Mouse (Mus musculus): ENCODE measurements around the gene Lamp2.

DNA sequence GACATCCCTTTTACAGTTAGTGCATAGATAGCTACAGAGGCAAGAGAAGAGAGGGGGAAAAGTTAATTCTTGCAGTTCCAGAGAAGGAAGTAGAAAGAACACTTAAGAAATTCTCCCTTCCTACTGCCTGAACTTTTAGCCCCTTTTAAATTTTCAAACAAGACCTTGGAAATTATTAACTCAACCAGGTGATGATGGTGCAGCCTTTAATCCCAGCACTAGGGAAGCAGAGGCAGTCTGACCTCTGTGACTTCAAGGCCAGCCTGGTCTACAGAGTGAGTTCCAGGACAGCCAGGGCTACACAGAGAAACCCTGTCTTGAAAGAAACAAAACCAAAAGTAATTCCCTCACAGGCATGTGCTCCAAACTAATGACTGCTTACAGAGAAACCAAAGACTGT lies 10.0 kb upstream of the Lamp2 start:
- TF ChIP-seq CTCF (IDR thresholded peaks at IDR 0.05; ENCODE audit: control insufficient read depth, insufficient read depth, insufficient read length) (no peak), MYOD1 (IDR thresholded peaks at IDR 0.05; ENCODE audit: control insufficient read depth, insufficient read length, low read depth) (no peak), USF1 (IDR thresholded peaks at IDR 0.05; ENCODE audit: low read depth) (no peak), FOSL1 (IDR thresholded peaks at IDR 0.05; ENCODE audit: insufficient read depth, low read length, poor library complexity, severe bottlenecking) (no peak), MAX (IDR thresholded peaks at IDR 0.05) (no peak), CEBPB (IDR thresholded peaks at IDR 0.05; ENCODE audit: low read depth) (no peak)
